Mouse (Mus musculus) limb, embryonic 14.5 days (tissue): ENCODE results near the gene Retreg1. TPM values are rescaled to one million over a fixed set of nuclear protein-coding genes. Genes with fewer than 3 reads are reported as not detected.

Source experiments
- ATAC-seq: fragments of 200-750 bp; cut with Nextera tagmentation; 2 replicates; pipeline ENCODE4 v1.8.0; 2017; ENCODE audit warnings: low read depth, moderate number of reproducible peaks, moderate TSS enrichment; ENCODE audit not compliant: low FRiP score
- DNase-seq: peaks from one replicate; pipeline ENCODE4 v3.0.0-alpha.2; 2015; ENCODE audit warnings: low spot score
- H3K27ac ChIP-seq: fragments of 300-500 bp; sonication (generic); replicated peaks from 2 replicates; pipeline ENCODE4 v1.5.1; 2014; ENCODE audit warnings: low read depth, mild to moderate bottlenecking, low read length, moderate library complexity, mixed read lengths
- H3K27me3 ChIP-seq: fragments of 300-500 bp; sonication (generic); 2 replicates; pipeline ENCODE4 v1.6.1; 2014; ENCODE audit warnings: low read length, mixed read lengths; ENCODE audit not compliant: control insufficient read depth, insufficient read depth
- H3K36me3 ChIP-seq: fragments of 300-500 bp; sonication (generic); 2 replicates; pipeline ENCODE4 v1.6.1; 2014; ENCODE audit warnings: mild to moderate bottlenecking, low read length, moderate library complexity, mixed read lengths; ENCODE audit not compliant: control insufficient read depth, insufficient read depth
- H3K4me1 ChIP-seq: fragments of 300-500 bp; sonication (generic); 2 replicates; pipeline ENCODE4 v1.6.1; 2014; ENCODE audit warnings: antibody characterized with exemption, low read length, mixed read lengths; ENCODE audit not compliant: control insufficient read depth, insufficient read depth
- H3K4me2 ChIP-seq: fragments of 300-500 bp; sonication (generic); replicated peaks from 2 replicates; pipeline ENCODE4 v1.6.1; 2014; ENCODE audit warnings: low read depth, mild to moderate bottlenecking, low read length, moderate library complexity; ENCODE audit not compliant: severe bottlenecking
- H3K4me3 ChIP-seq: fragments of 300-500 bp; sonication (generic); replicated peaks from 2 replicates; pipeline ENCODE4 v1.5.1; 2014; ENCODE audit warnings: low read length
- H3K9ac ChIP-seq: fragments of 300-500 bp; sonication (generic); 2 replicates; pipeline ENCODE4 v1.6.1; 2014; ENCODE audit warnings: mild to moderate bottlenecking, low read depth, low read length, moderate library complexity; ENCODE audit not compliant: severe bottlenecking
- H3K9me3 ChIP-seq: fragments of 300-500 bp; sonication (generic); 2 replicates; pipeline ENCODE4 v1.6.1; 2016; ENCODE audit warnings: low read length; ENCODE audit not compliant: control insufficient read depth
- POLR2A ChIP-seq: fragments of 200-500 bp; IDR thresholded peaks from 2 replicates; pipeline ENCODE4 v1.8.0; 2012; ENCODE audit warnings: inconsistent platforms, mild to moderate bottlenecking, moderate library complexity, borderline replicate concordance; ENCODE audit not compliant: insufficient read depth, insufficient read length; ENCODE audit errors: extremely low read depth
- WGBS: fragments of 180-500 bp; shearing (Covaris S2); extraction: QIAGEN DNeasy Blood & Tissue Kit; methylation state at CpG from one replicate; pipeline ENCODE4 v1.1.7; 2014; 5-methylcytosine and 5-hydroxymethylcytosine counted together
- polyA plus RNA-seq, 2 experiments: library from polyadenylated mRNA; depleted of rRNA in 1 of 2; stranded (reverse) in 1 of 2; unstranded in 1 of 2; fragments of >200 nt; fragmentation: Nextera tagmentation in 1 of 2; extraction: Ambion mirVana in 1 of 2; gene quantifications; 2 replicates each; pipeline versions ENCODE4 v1.2.1 to v1.2.3; 2012 to 2014

Gene Retreg1
- polyA plus RNA-seq, 2 experiments, result 2.5 to 4.4 TPM

DNA sequence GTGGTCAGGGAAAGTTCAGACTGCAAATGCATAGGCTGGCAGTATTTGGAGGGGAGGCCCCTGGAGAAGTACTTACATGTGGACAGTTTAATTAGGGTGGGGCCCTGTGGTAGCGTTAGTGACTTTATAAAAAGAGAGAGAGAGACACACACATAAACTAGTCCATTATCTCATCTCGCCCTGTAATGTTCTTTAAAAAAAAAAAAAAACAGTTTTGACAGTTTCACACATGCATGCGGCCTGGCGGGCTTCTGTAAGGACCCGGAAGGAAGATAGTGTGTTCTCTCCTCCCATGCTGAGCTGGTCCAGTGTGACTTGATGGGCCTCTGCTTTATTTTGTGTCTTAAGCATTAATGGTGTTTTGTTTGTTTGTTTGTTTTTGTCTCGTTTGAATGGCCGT lies 95.5 kb downstream of the Retreg1 start:
- 81% methylated on average over 7 of the region's 7 CpGs for WGBS
- no peak for TF ChIP-seq POLR2A
- H3K9ac ChIP-seq, result no peak overlapping the region
- DNase-seq (no peak), ATAC-seq (no peak)
- H3K9me3 ChIP-seq, result no peaks in the 10 kb centered on the region
- H3K4me2 ChIP-seq, result no peak overlapping the region
- H3K4me3 ChIP-seq, result no peak overlapping the region
- no peaks in the 10 kb centered on the region; the same call in 1 of the 2 replicates for H3K4me1 ChIP-seq
- H3K36me3 ChIP-seq, result no peaks in the 10 kb centered on the region
- no peak overlapping the region for H3K27ac ChIP-seq
- H3K27me3 ChIP-seq, result no peaks in the 10 kb centered on the region

DNA sequence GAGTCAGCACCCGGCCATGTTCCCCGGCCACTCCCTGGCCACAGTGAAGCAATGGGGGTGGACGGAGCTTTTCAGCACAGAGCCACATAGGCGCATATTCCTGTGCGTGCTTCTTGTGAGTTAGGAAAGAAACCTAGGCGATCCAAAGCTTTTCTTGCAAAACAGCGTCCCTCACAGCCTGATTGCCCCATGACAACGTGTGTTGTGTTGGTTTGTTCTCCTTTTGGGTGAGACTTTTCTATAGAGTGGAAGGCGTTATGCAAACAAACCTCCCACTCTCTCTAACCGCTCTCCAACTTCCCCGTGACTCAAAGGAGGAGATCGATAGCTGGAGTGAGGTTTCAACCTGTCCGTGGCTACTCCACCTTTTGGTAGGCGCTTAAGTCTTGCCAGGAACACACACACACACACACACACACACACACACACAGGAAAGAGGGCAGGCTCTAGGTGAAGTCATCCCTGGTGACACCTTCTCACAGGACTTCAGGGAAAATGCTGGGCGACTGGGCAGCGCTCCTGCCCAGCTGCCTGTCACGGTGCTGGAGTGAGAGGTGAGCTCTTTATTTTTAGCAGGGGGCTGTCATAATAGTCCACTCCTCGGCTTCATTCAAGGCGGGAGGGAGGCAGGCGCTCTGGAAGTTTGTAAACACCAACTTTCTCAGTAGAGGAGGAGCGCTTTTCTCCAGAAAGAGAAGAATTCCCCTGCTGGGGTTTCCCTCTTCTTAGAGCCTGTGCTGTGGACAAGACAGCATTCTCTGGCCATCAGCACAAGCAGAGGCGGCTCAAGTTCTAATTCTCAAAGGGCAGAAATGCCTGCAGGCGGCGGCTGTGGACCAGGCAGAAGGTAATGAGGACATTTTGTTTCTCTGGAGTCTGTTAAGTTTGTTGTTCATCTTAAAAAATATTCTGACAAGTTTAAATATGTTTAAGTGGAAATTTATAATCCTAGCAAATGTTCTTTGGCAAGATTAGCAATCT lies 97.7 kb downstream of the Retreg1 start:
- H3K4me3 ChIP-seq, result no peak overlapping the region

DNA sequence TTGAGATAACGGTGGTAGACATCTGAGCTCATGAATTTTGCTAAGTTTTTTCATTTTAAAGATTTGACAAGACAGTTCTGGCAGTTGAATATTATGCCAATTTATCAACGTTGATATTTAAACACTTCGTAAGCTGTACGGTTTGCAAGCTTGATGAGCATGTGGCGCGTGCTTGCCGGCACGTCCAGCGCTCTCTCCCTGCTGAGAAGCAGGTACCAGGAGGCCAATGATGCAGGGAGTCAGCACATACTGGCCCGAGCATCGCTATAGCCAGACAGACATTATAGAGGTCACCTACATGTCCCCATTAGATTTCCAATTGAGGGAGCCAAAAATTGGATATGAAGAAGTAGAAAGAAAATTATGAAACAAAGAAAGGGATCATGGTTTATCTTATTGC lies 98.5 kb downstream of the Retreg1 start:
- Histone ChIP-seq H3K4me1 (no peaks in the 10 kb centered on the region), H3K27me3 (no peaks in the 10 kb centered on the region), H3K36me3 (no peaks in the 10 kb centered on the region), H3K9me3 (no peaks in the 10 kb centered on the region), H3K9ac (no peak overlapping the region), H3K4me3 (no peak overlapping the region), H3K4me2 (no peak overlapping the region), H3K27ac (no peak overlapping the region)
- WGBS, result 77% methylated on average over 11 of the region's 11 CpGs
- ATAC-seq (no peak), DNase-seq (no peak)
- no peak for TF ChIP-seq POLR2A

More for the DNA sequence above, 97.7 kb downstream of the Retreg1 start:
- H3K9me3 ChIP-seq, result no peaks in the 10 kb centered on the region
- WGBS, result 36% methylated on average over 24 of the region's 24 CpGs
- TF ChIP-seq POLR2A, result no peak
- H3K4me1 ChIP-seq, result no peaks in the 10 kb centered on the region
- ATAC-seq (no peak), DNase-seq (no peak)
- no peak overlapping the region for H3K9ac ChIP-seq
- H3K27me3 ChIP-seq, result no peaks in the 10 kb centered on the region
- no peaks in the 10 kb centered on the region for H3K36me3 ChIP-seq
- H3K27ac ChIP-seq, result no peak overlapping the region
- peak overlapping the region; percentile 27 for H3K4me2 ChIP-seq

DNA sequence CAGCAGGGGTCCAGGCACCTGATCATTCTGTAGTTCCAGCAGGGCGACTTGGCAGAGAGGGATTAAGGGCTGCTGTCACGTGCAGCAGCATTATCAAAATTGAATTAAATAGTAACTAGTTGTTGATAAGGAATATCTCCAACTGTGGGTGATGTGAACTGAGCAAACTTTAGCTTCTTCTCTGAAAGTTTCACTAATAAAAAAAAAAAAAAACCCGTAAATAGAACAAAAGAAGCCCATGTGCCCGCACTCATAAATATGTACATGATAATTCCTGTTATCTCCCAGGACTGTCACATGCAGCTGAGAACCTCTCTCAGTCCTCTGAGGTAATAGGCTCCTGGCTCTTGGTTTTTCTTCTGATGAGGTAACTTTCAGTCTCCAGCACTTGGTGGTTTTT lies 99.4 kb downstream of the Retreg1 start:
- DNase-seq (no peak), ATAC-seq (no peak)
- no peaks in the 10 kb centered on the region for H3K4me1 ChIP-seq
- no peaks in the 10 kb centered on the region for H3K36me3 ChIP-seq
- H3K4me3 ChIP-seq, result no peak overlapping the region
- H3K27ac ChIP-seq, result no peak overlapping the region
- no peaks in the 10 kb centered on the region for H3K27me3 ChIP-seq
- WGBS, result 75% methylated on average over 4 of the region's 4 CpGs
- TF ChIP-seq POLR2A, result no peak
- H3K9me3 ChIP-seq, result no peaks in the 10 kb centered on the region
- H3K9ac ChIP-seq, result no peak overlapping the region
- no peak overlapping the region for H3K4me2 ChIP-seq

DNA sequence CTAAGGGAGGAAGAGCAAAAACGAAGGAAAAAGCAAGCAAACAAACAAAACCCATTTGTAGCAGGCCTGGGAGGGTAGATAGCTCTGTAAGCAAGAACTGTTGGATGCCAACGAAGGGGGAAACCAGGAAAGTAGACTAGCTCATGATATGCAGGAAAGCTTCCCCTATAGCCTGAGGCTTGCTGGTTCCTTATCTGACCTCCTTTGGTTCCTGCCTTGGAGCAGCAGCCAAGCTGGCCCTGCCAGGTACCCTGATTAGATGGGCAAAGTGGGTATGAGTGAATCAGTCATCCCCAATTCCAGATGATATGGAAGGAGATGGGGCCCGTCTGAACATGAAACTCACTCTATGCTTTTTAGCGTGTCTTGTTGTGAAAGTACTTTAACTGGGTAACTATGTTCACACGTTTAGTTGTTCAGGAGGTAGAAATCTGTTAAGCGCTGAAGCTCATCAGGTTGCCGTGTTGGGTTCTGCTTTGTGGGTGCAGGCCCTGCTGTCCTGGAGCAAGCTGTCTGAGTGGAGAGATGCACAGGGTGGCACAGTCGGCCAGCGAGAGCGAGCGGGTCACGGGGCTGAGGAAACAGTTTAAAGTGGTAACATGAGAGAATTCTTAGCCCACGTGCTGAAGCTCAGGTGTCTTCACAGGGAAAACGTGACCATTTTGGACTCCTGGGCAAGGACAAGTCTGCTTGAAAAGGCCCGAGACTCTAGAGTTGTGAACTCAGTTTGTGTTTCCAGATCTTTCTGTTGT lies 100.6 kb downstream of the Retreg1 start:
- H3K9me3 ChIP-seq, result no peaks in the 10 kb centered on the region
- H3K4me2 ChIP-seq, result no peak overlapping the region
- no peaks in the 10 kb centered on the region for H3K27me3 ChIP-seq
- no peak for TF ChIP-seq POLR2A
- H3K4me1 ChIP-seq, result no peaks in the 10 kb centered on the region
- DNase-seq (no peak), ATAC-seq (no peak)
- no peak overlapping the region for H3K4me3 ChIP-seq
- no peak overlapping the region for H3K9ac ChIP-seq
- no peaks in the 10 kb centered on the region for H3K36me3 ChIP-seq
- 86% methylated on average over 15 of the region's 15 CpGs for WGBS
- H3K27ac ChIP-seq, result no peak overlapping the region
